Mouse (Mus musculus): Measurements from ENCODE around the gene Xrcc3. TPM values are rescaled to one million over a fixed set of nuclear protein-coding genes. Genes with fewer than 3 reads are reported as not detected.

The Xrcc3 gene
- polyA plus RNA-seq, 1 experiment from 2014 or later, result 10.8 TPM

- Histone ChIP-seq H3K27me3 (no peaks in the 10 kb centered on the region), H3K9ac (no peak overlapping the region), H3K4me3 (no peak overlapping the region), H3K4me2 (replicated peaks) (no peak overlapping the region), H3K9me3 (no peaks in the 10 kb centered on the region), H3K36me3 (no peaks in the 10 kb centered on the region), H3K4me1 (peaks cover 23% of the 10 kb centered on the region), H3K27ac (no peak overlapping the region)
- 41% methylated on average over 5 of the region's 5 CpGs for WGBS
- ATAC-seq (ENCODE audit: insufficient number of reproducible peaks, insufficient read depth, low FRiP score, low TSS enrichment), result no peak
These were observed 57.0 kb downstream of the Xrcc3 start for GRCm38 (mm10) chr12:111756698-111757082.

DNA sequence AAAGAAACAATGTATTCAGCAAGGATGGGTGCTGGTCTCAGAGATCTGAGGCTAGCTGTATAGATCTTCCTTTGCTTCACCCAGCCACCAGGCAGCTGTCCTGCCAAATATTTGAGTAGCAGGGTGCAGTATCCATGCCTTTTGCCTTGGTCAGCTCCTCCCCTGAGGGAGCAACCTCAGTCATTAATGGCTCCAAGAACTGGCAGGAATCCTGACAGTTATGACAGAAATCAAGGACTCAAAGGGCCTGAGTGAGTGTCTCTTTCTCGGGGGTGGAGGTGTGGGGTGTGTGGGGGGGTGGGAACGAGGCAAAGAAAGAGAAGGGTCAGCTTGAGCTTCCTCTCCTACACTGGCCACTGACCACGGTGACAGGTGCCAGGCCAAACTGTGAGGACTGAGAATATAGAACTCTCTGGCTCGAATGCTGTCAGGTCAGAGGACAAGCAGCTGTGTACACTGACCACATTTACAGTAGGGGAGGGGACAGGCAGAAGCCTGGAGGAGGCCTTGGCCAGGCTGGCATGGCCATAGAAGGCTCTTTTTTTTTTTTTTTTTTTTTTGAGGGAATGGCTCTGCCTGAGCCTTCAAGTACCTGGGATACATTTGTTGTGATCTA is 57.5 kb downstream of the Xrcc3 start:
- H3K4me2 ChIP-seq (replicated peaks), result no peak overlapping the region
- no peaks in the 10 kb centered on the region for H3K27me3 ChIP-seq
- 59% methylated on average over 4 of the region's 4 CpGs for WGBS
- no peak overlapping the region for H3K4me3 ChIP-seq
- peaks cover 23% of the 10 kb centered on the region for H3K4me1 ChIP-seq
- no peak for ATAC-seq (ENCODE audit: insufficient number of reproducible peaks, insufficient read depth, low FRiP score, low TSS enrichment)
- no peaks in the 10 kb centered on the region for H3K9me3 ChIP-seq
- H3K36me3 ChIP-seq, result no peaks in the 10 kb centered on the region
- H3K27ac ChIP-seq, result no peak overlapping the region
- no peak overlapping the region for H3K9ac ChIP-seq

- no peak overlapping the region for H3K27ac ChIP-seq
- peaks cover 17% of the 10 kb centered on the region for H3K4me1 ChIP-seq
- no peak overlapping the region for H3K9ac ChIP-seq
- 51% methylated on average over 2 of the region's 2 CpGs for WGBS
- no peaks in the 10 kb centered on the region for H3K9me3 ChIP-seq
- ATAC-seq (ENCODE audit: insufficient number of reproducible peaks, insufficient read depth, low FRiP score, low TSS enrichment), result no peak
- H3K27me3 ChIP-seq, result no peaks in the 10 kb centered on the region
- H3K4me3 ChIP-seq, result no peak overlapping the region
- H3K4me2 ChIP-seq (replicated peaks), result no peak overlapping the region
- no peaks in the 10 kb centered on the region for H3K36me3 ChIP-seq
These were observed 58.4 kb downstream of the Xrcc3 start for GRCm38 (mm10) chr12:111755231-111755630.

DNA sequence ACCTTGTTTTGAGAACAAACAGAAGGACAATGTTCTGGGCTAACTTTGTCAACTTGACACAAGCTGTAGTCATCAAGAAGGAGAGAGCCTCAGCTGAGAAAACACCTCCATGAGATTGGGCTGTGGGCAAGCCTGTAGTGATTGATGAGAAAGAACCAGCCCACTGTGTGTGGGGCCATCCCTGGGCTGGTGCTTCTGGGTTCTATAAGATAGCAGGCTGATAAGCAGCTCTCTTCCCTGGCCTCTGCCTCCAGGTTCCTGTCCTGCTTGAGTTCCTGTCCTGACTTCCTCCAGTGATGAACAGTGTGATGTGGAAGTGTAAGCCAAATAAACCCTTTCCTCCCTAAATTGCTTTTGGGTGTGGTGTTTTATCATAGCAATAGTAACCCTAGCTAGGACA is 59.0 kb downstream of the Xrcc3 start:
- peaks cover 11% of the 10 kb centered on the region for H3K4me1 ChIP-seq

GRCm38 (mm10) chr12:111753347-111753746 is 60.3 kb downstream of the Xrcc3 start:
- Histone ChIP-seq H3K36me3 (no peaks in the 10 kb centered on the region), H3K4me3 (no peak overlapping the region), H3K27me3 (no peaks in the 10 kb centered on the region), H3K4me1 (peaks cover 8% of the 10 kb centered on the region), H3K9ac (no peak overlapping the region), H3K4me2 (replicated peaks) (no peak overlapping the region), H3K27ac (no peak overlapping the region), H3K9me3 (no peaks in the 10 kb centered on the region)
- no peak for ATAC-seq (ENCODE audit: insufficient number of reproducible peaks, insufficient read depth, low FRiP score, low TSS enrichment)
- 68% methylated on average over 9 of the region's 9 CpGs for WGBS

More for the DNA sequence above, 59.0 kb downstream of the Xrcc3 start:
- no peak overlapping the region for H3K9ac ChIP-seq
- no peak overlapping the region for H3K27ac ChIP-seq
- ATAC-seq (ENCODE audit: insufficient number of reproducible peaks, insufficient read depth, low FRiP score, low TSS enrichment), result no peak
- H3K4me2 ChIP-seq (replicated peaks), result no peak overlapping the region
- H3K9me3 ChIP-seq, result no peaks in the 10 kb centered on the region
- H3K36me3 ChIP-seq, result no peaks in the 10 kb centered on the region
- H3K27me3 ChIP-seq, result no peaks in the 10 kb centered on the region
- no peak overlapping the region for H3K4me3 ChIP-seq

Other genes with a start within 250 kb of the Xrcc3 start
- gene Mark3, start 239.3 kb downstream of the Xrcc3 start, polyA plus RNA-seq (2016; fragmentation: Nextera tagmentation; extraction: Ambion mirVana), result 69.8 and 70.0 TPM in 2 replicates
- gene Ckb, start 141.5 kb downstream of the Xrcc3 start, polyA plus RNA-seq (2016; fragmentation: Nextera tagmentation; extraction: Ambion mirVana), result 339 and 355 TPM in 2 replicates
- gene Trmt61a, start 135.8 kb downstream of the Xrcc3 start, polyA plus RNA-seq (2016; fragmentation: Nextera tagmentation; extraction: Ambion mirVana), result 13.3 and 15.1 TPM in 2 replicates
- 59.7 and 61.3 TPM in 2 replicates for gene Bag5, start 100.6 kb downstream of the Xrcc3 start, polyA plus RNA-seq (2016; fragmentation: Nextera tagmentation; extraction: Ambion mirVana)
- gene Apopt1, start 100.6 kb downstream of the Xrcc3 start, polyA plus RNA-seq (2016; fragmentation: Nextera tagmentation; extraction: Ambion mirVana), result 53.0 and 59.7 TPM in 2 replicates
- 149 and 157 TPM in 2 replicates for gene Klc1, start 55.0 kb downstream of the Xrcc3 start, polyA plus RNA-seq (2016; fragmentation: Nextera tagmentation; extraction: Ambion mirVana)
- gene Zfyve21, start 297 bp upstream of the Xrcc3 start, polyA plus RNA-seq (2016; fragmentation: Nextera tagmentation; extraction: Ambion mirVana), result 88.9 and 90.9 TPM in 2 replicates
- 13.5 and 14.1 TPM in 2 replicates for gene Ppp1r13b, start 94.2 kb upstream of the Xrcc3 start, polyA plus RNA-seq (2016; fragmentation: Nextera tagmentation; extraction: Ambion mirVana)
- gene Atp5mpl, start 153.1 kb upstream of the Xrcc3 start, polyA plus RNA-seq (2016; fragmentation: Nextera tagmentation; extraction: Ambion mirVana), result 617 and 661 TPM in 2 replicates
- gene Tdrd9, start 157.7 kb upstream of the Xrcc3 start, polyA plus RNA-seq (2016; fragmentation: Nextera tagmentation; extraction: Ambion mirVana), result 0.73 and 0.75 TPM in 2 replicates
- gene Rd3l, start 167.4 kb upstream of the Xrcc3 start, polyA plus RNA-seq (2016; fragmentation: Nextera tagmentation; extraction: Ambion mirVana), result not detected in 2 replicates

Data from embryonic facial prominence, embryonic 12.5 days (tissue).